Mouse (Mus musculus): Measurements from ENCODE around the gene Pacrg. TPM values are rescaled to one million over a fixed set of nuclear protein-coding genes. Genes with fewer than 3 reads are reported as not detected.

Pacrg gene
- polyA plus RNA-seq, 2 experiments from 2014 or later = not detected

GRCm38 (mm10) chr17:10533461-10533860 lies 306.6 kb downstream of the Pacrg start:
- ATAC-seq = no peak

- ATAC-seq = no peak
Observed at GRCm38 (mm10) chr17:10531024-10531423, 309.1 kb downstream of the Pacrg start.

- no peak for ATAC-seq
Observed at GRCm38 (mm10) chr17:10529329-10529955, 310.7 kb downstream of the Pacrg start.

GRCm38 (mm10) chr17:10521282-10521681 lies 318.8 kb downstream of the Pacrg start:
- ATAC-seq = no peak

- no peak for ATAC-seq
Observed at GRCm38 (mm10) chr17:10519506-10520155, 320.5 kb downstream of the Pacrg start.

- ATAC-seq = no peak
Observed at GRCm38 (mm10) chr17:10514812-10515211, 325.3 kb downstream of the Pacrg start.

GRCm38 (mm10) chr17:10510913-10511759 lies 329.0 kb downstream of the Pacrg start:
- no peak for ATAC-seq

- ATAC-seq = no peak
Observed at GRCm38 (mm10) chr17:10510467-10510866, 329.6 kb downstream of the Pacrg start.

- ATAC-seq = no peak
Observed at GRCm38 (mm10) chr17:10508088-10508487, 332.0 kb downstream of the Pacrg start.

- ATAC-seq = no peak
Observed at GRCm38 (mm10) chr17:10507466-10507865, 332.6 kb downstream of the Pacrg start.

- ATAC-seq = no peak
Observed at GRCm38 (mm10) chr17:10506896-10507295, 333.2 kb downstream of the Pacrg start.

GRCm38 (mm10) chr17:10501439-10501838 lies 338.7 kb downstream of the Pacrg start:
- ATAC-seq = no peak

GRCm38 (mm10) chr17:10500795-10501432 lies 339.2 kb downstream of the Pacrg start:
- ATAC-seq = no peak

- ATAC-seq = no peak
Observed at GRCm38 (mm10) chr17:10498935-10499655, 341.0 kb downstream of the Pacrg start.

- no peak for ATAC-seq
Observed at GRCm38 (mm10) chr17:10497781-10498420, 342.2 kb downstream of the Pacrg start.

GRCm38 (mm10) chr17:10496066-10496465 lies 344.0 kb downstream of the Pacrg start:
- no peak for ATAC-seq

- no peak for ATAC-seq
Observed at GRCm38 (mm10) chr17:10495588-10495987, 344.5 kb downstream of the Pacrg start.

- ATAC-seq = no peak
Observed at GRCm38 (mm10) chr17:10493124-10493523, 347.0 kb downstream of the Pacrg start.

GRCm38 (mm10) chr17:10490374-10491169 lies 349.5 kb downstream of the Pacrg start:
- ATAC-seq = no peak

- ATAC-seq = no peak
Observed at GRCm38 (mm10) chr17:10488873-10489272, 351.2 kb downstream of the Pacrg start.
